Mouse (Mus musculus) testis, adult 2 months (tissue): ENCODE results near the gene Klf2. TPM values are rescaled to one million over a fixed set of nuclear protein-coding genes. Genes with fewer than 3 reads are reported as not detected.

ENCODE experiments used
- H3K27ac ChIP-seq: fragments of 200-500 bp; 2 replicates; pipeline ENCODE4 v1.5.1; 2012; ENCODE audit warnings: low read depth, low read length; ENCODE audit not compliant: control insufficient read depth, insufficient read depth
- H3K27me3 ChIP-seq: fragments of 200-500 bp; 2 replicates; pipeline ENCODE4 v1.6.1; 2012; ENCODE audit warnings: mild to moderate bottlenecking, low read length, moderate library complexity; ENCODE audit not compliant: control insufficient read depth, insufficient read depth
- H3K36me3 ChIP-seq: fragments of 200-500 bp; 2 replicates; pipeline ENCODE4 v1.6.1; 2012; ENCODE audit warnings: mild to moderate bottlenecking, low read length; ENCODE audit not compliant: control insufficient read depth, insufficient read depth
- H3K4me1 ChIP-seq: fragments of 200-500 bp; 2 replicates; pipeline ENCODE4 v1.6.1; 2012; ENCODE audit warnings: low read length; ENCODE audit not compliant: control insufficient read depth, insufficient read depth
- H3K4me3 ChIP-seq: fragments of 200-500 bp; 2 replicates; pipeline ENCODE4 v1.5.1; 2012; ENCODE audit warnings: low read depth, mild to moderate bottlenecking, low read length, moderate library complexity, mixed read lengths; ENCODE audit not compliant: control insufficient read depth
- CTCF ChIP-seq: fragments of 200-500 bp; IDR thresholded peaks from 2 replicates; pipeline ENCODE4 v1.5.1; 2012; ENCODE audit warnings: low read depth, mild to moderate bottlenecking, inconsistent platforms, low read length, moderate library complexity; ENCODE audit not compliant: control insufficient read depth, insufficient read depth, insufficient replicate concordance
- POLR2A ChIP-seq: fragments of 200-500 bp; IDR thresholded peaks from 2 replicates; pipeline ENCODE4 v1.6.1; 2012; ENCODE audit warnings: low read depth, mild to moderate bottlenecking, inconsistent platforms, low read length, moderate library complexity; ENCODE audit not compliant: control insufficient read depth
- polyA plus RNA-seq: library from polyadenylated mRNA; depleted of rRNA; stranded (reverse); fragments of >200 nt; gene quantifications from 2 replicates; pipeline ENCODE4 v1.2.3, GENCODE M21; 2012

Klf2 gene
- polyA plus RNA-seq, 1 experiment = 10.6 TPM

DNA sequence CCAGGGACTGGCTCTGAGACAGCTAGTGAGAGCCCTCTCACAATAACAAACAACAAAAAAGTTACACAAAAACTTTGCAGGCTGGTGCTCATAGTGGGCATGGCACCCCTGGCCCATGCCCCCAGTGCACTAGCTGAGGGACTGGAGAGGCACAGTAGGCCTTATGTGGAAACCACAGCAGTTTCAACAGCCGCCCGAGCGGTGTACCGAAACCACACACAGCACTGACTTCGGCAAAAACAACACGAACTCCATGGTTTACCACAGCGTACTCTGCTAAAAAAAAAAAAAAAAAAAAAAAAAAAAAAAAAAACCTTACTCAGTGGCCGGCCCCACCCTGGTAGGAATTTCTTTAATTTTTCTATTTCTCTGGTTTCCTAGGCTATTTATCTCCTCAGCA is 31.9 kb downstream of the Klf2 start:
- Histone ChIP-seq H3K27ac (no peak overlapping the region), H3K4me1 (no peaks in the 10 kb centered on the region), H3K27me3 (no peaks in the 10 kb centered on the region), H3K36me3 (no peaks in the 10 kb centered on the region; the same call in 1 of the 2 replicates), H3K4me3 (no peak overlapping the region)
- no peak for TF ChIP-seq POLR2A
- TF ChIP-seq CTCF = no peak

DNA sequence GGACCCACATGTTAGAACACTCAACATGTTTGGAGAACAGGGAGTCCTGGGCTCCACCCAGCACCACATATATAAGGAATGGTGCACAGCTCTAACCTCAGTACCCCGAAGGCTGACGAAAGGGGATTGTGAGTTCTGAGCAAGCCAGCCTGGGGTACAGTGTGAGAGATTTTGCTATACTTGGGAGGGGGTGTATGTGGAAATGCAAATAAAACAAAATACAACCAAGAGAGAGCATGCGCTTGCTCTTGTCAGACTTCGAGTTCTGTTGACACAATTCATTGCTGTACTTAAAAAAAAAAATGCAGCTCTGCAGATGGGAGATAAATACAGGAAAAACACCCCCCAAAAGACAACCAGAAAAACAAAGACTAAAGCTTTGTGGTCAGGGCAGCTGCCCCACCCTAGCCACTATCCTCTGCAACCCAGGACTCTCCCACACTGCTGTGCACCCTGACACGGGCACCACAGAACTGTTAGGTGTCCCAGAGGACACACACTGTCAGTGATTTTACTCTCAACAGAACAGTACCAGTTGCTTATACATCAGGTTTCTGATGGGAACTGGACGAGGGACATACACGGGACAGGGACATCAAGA is 32.7 kb downstream of the Klf2 start:
- H3K27ac ChIP-seq = no peak overlapping the region
- no peaks in the 10 kb centered on the region for H3K4me1 ChIP-seq
- no peak overlapping the region for H3K4me3 ChIP-seq
- no peaks in the 10 kb centered on the region for H3K36me3 ChIP-seq
- H3K27me3 ChIP-seq = no peaks in the 10 kb centered on the region
- TF ChIP-seq CTCF (no peak), POLR2A (no peak)

DNA sequence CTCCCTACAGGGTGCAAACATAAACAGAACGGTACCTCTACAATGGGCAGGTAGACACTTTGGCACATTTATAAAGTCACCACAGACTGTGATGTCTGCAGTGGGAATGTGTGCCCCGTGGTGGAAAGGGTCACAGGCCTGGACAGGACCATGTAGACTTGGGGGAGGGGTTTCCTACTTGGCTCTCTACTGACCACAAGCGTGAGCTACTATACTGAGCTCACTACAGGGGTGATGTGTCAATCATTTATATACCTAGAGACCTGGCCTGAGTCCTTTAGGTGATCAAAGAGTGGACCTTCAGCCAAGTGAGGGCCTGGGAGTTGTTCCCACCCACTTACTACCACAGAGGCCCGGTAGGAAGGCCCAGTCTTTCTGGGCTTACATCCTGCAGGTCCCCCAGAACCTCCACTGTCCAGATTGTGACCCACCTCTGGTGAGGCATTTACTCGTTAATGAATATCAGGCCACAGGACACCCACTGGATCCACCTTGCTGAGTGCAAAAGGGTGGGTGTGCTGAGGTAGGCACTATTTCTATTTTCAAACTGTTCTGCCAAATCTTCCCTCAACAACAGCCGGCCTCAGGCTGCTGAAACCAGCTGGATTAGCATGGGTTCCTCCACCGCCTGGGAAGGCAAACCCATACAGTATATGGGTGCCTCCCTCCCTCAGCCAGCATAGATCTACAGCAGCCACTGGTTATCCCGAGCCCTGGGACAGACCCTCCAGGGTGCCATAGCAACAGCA is 34.3 kb downstream of the Klf2 start:
- H3K36me3 ChIP-seq = no peaks in the 10 kb centered on the region

DNA sequence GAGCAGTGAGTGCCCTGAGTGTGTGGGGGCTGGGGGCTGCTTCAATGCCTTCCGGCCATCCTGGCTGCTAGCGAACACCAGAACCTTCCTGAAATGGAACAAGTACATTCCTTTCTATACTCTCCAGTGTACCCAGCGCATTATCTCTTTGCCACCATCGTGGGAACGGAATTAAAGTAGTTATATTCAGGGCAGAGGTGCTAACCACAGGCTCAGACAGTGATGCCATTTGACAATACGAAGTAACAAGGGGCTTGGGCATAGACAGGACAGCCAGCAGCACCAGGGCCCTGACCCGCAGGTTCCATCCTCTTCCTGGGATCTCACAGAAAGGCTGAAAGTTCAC is 34.8 kb downstream of the Klf2 start:
- TF ChIP-seq POLR2A = no peak
- no peak for TF ChIP-seq CTCF
- H3K27me3 ChIP-seq = no peaks in the 10 kb centered on the region
- H3K4me3 ChIP-seq = no peak overlapping the region
- no peaks in the 10 kb centered on the region for H3K4me1 ChIP-seq
- H3K36me3 ChIP-seq = no peaks in the 10 kb centered on the region
- no peak overlapping the region for H3K27ac ChIP-seq

More for the DNA sequence above, 34.3 kb downstream of the Klf2 start:
- no peak overlapping the region for H3K4me3 ChIP-seq
- no peaks in the 10 kb centered on the region for H3K4me1 ChIP-seq
- H3K27me3 ChIP-seq = no peaks in the 10 kb centered on the region
- TF ChIP-seq CTCF = no peak
- no peak for TF ChIP-seq POLR2A
- H3K27ac ChIP-seq = no peak overlapping the region

DNA sequence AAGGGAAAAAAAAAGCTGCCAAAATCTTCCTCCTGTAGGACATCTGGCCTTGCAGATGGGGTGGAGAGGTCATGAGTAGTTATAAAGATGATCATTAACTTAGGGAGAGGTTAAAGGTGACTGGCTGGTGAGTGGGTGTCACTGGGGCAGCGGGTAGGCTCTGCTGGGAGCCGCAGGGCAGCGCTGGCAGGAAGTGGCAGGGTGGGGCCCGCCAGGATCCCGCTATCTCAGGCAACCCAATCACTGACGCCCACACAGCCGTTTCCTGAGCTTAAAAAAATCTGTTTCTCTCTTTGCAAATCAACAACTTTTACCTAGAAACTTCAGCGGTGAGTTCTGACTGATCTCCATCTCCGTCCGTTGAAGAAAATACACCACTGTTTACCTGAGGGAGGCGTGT is 35.4 kb downstream of the Klf2 start:
- no peaks in the 10 kb centered on the region for H3K27me3 ChIP-seq
- no peak overlapping the region for H3K27ac ChIP-seq
- TF ChIP-seq CTCF (no peak), POLR2A (no peak)
- H3K36me3 ChIP-seq = no peaks in the 10 kb centered on the region
- H3K4me3 ChIP-seq = no peak overlapping the region
- no peaks in the 10 kb centered on the region for H3K4me1 ChIP-seq

DNA sequence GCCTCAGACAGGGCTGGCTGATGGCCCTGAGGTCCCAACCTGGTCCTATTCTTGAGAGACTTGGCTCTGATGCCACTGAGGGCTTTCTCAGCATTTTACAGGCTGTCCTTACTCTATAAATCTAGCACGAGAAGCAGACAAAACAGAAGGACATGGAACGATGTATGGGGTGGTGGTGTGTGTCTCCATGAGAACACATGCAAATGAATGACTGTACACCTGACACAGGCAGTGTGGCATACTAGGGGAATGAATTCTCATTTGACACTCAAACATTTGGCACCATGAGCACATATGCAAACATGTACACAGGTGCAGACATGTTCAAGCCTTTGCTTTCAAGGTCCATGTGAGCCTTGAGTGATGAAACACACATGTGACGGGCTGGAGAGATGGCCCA is 37.8 kb downstream of the Klf2 start:
- H3K4me1 ChIP-seq = no peaks in the 10 kb centered on the region
- no peak overlapping the region for H3K4me3 ChIP-seq
- no peak for TF ChIP-seq CTCF
- no peaks in the 10 kb centered on the region for H3K27me3 ChIP-seq
- H3K36me3 ChIP-seq = no peaks in the 10 kb centered on the region
- H3K27ac ChIP-seq = no peak overlapping the region

DNA sequence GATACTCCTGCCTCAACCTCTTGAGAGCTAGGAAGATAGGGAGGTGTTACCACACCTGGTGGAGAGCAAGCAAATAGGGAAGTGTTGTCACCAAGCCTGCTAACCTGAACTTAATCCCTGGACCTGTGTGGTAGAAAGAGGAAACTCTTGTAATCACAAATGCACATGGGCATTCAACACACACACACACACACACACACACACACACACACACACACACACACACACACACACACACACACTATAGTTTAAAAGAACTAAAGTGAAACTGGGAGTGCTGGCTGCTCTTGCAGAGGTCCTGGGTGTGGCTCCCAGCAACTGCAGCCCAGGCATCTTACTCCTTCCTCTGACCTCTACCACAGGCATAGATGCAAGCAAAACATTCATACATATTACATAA is 41.3 kb downstream of the Klf2 start:
- TF ChIP-seq CTCF = no peak
- no peak for TF ChIP-seq POLR2A
- no peaks in the 10 kb centered on the region for H3K4me1 ChIP-seq
- no peak overlapping the region for H3K27ac ChIP-seq
- no peak overlapping the region for H3K4me3 ChIP-seq
- H3K27me3 ChIP-seq = no peaks in the 10 kb centered on the region
- H3K36me3 ChIP-seq = no peaks in the 10 kb centered on the region
